Mouse (Mus musculus) erythroblast, embryonic 14.5 days (primary cell): ENCODE measurements around the gene Unc93b1. TPM values are rescaled to one million over a fixed set of nuclear protein-coding genes. Genes with fewer than 3 reads are reported as not detected.

ENCODE experiments used
- H3K27me3 ChIP-seq: 2 replicates; pipeline ENCODE4 v1.6.1; 2012; ENCODE audit warnings: inconsistent platforms; ENCODE audit not compliant: control insufficient read depth
- H3K36me3 ChIP-seq: 2 replicates; pipeline ENCODE4 v1.6.1; 2012; ENCODE audit warnings: mild to moderate bottlenecking, inconsistent platforms; ENCODE audit not compliant: control insufficient read depth
- H3K4me1 ChIP-seq: 2 replicates; pipeline ENCODE4 v1.6.1; 2012; ENCODE audit warnings: inconsistent platforms; ENCODE audit not compliant: control insufficient read depth
- H3K4me3 ChIP-seq: replicated peaks from 2 replicates; pipeline ENCODE3; 2012; ENCODE audit warnings: moderate library complexity, mild to moderate bottlenecking, inconsistent platforms
- H3K9me3 ChIP-seq: 2 replicates; pipeline ENCODE4 v1.6.1; 2012; ENCODE audit warnings: low read length, inconsistent platforms, mixed read lengths; ENCODE audit not compliant: control insufficient read depth
- GATA1 ChIP-seq: IDR thresholded peaks from 2 replicates; pipeline ENCODE4 v1.6.1; 2012; ENCODE audit warnings: low read length, inconsistent platforms, mixed read lengths
- TAL1 ChIP-seq: IDR thresholded peaks from 3 replicates; pipeline ENCODE4 v1.6.1; 2012; ENCODE audit warnings: low read length, inconsistent platforms, mixed read lengths
- polyA plus RNA-seq: library from polyadenylated mRNA; stranded (reverse); fragments of >175 nt; gene quantifications from 2 replicates; pipeline ENCODE4 v1.2.3, GENCODE M21; 2012

Gene Unc93b1
- polyA plus RNA-seq, 1 experiment, result 0.65 TPM

- no peaks in the 10 kb centered on the region for H3K36me3 ChIP-seq
- H3K4me1 ChIP-seq, result peaks cover 12% of the 10 kb centered on the region
- no peaks in the 10 kb centered on the region for H3K9me3 ChIP-seq
- no peak for TF ChIP-seq TAL1
- no peak for TF ChIP-seq GATA1
- no peak overlapping the region for H3K4me3 ChIP-seq
- H3K27me3 ChIP-seq, result no peaks in the 10 kb centered on the region; the same call in 1 of the 2 replicates
Measured at GRCm38 (mm10) chr19:3924868-3925267, 10.1 kb upstream of the Unc93b1 start.

GRCm38 (mm10) chr19:3925859-3926258 lies 9.1 kb upstream of the Unc93b1 start:
- no peak for TF ChIP-seq TAL1
- TF ChIP-seq GATA1, result no peak
- Histone ChIP-seq H3K36me3 (no peaks in the 10 kb centered on the region), H3K4me3 (no peak overlapping the region), H3K9me3 (no peaks in the 10 kb centered on the region), H3K4me1 (peaks cover 12% of the 10 kb centered on the region), H3K27me3 (no peaks in the 10 kb centered on the region; the same call in 1 of the 2 replicates)

GRCm38 (mm10) chr19:3926279-3926678 lies 8.7 kb upstream of the Unc93b1 start:
- Histone ChIP-seq H3K36me3 (no peaks in the 10 kb centered on the region), H3K4me3 (no peak overlapping the region), H3K9me3 (no peaks in the 10 kb centered on the region), H3K27me3 (no peaks in the 10 kb centered on the region; the same call in 1 of the 2 replicates), H3K4me1 (peaks cover 12% of the 10 kb centered on the region)
- no peak for TF ChIP-seq GATA1
- no peak for TF ChIP-seq TAL1

GRCm38 (mm10) chr19:3926685-3927084 lies 8.3 kb upstream of the Unc93b1 start:
- no peak for TF ChIP-seq TAL1
- no peak for TF ChIP-seq GATA1
- H3K4me3 ChIP-seq, result no peak overlapping the region
- H3K4me1 ChIP-seq, result peaks cover 12% of the 10 kb centered on the region
- no peaks in the 10 kb centered on the region for H3K36me3 ChIP-seq
- no peaks in the 10 kb centered on the region for H3K9me3 ChIP-seq
- no peaks in the 10 kb centered on the region; the same call in 1 of the 2 replicates for H3K27me3 ChIP-seq

- no peaks in the 10 kb centered on the region; the same call in 1 of the 2 replicates for H3K27me3 ChIP-seq
- TF ChIP-seq GATA1, result no peak
- H3K9me3 ChIP-seq, result no peaks in the 10 kb centered on the region
- H3K4me3 ChIP-seq, result no peak overlapping the region
- H3K36me3 ChIP-seq, result no peaks in the 10 kb centered on the region
- H3K4me1 ChIP-seq, result peaks cover 12% of the 10 kb centered on the region
Measured at GRCm38 (mm10) chr19:3927989-3928388, 7.0 kb upstream of the Unc93b1 start.

GRCm38 (mm10) chr19:3928779-3929178 lies 6.2 kb upstream of the Unc93b1 start:
- peaks cover 12% of the 10 kb centered on the region for H3K4me1 ChIP-seq
- H3K9me3 ChIP-seq, result no peaks in the 10 kb centered on the region
- H3K4me3 ChIP-seq, result no peak overlapping the region
- H3K27me3 ChIP-seq, result peaks cover 1% of the 10 kb centered on the region
- TF ChIP-seq TAL1 (no peak), GATA1 (no peak)
- no peaks in the 10 kb centered on the region for H3K36me3 ChIP-seq

GRCm38 (mm10) chr19:3929211-3929941 lies 5.6 kb upstream of the Unc93b1 start, which contains the start of gene Aldh3b1:
Gene Aldh3b1, minus strand, starts transcription at chr19:3929808.
- H3K36me3 ChIP-seq, result no peaks in the 10 kb centered on the region
- no peaks in the 10 kb centered on the region for H3K9me3 ChIP-seq
- H3K4me3 ChIP-seq, result no peak within 1 kb of the TSS
- H3K4me1 ChIP-seq, result peaks cover 12% of the 10 kb centered on the region
- H3K27me3 ChIP-seq, result peaks cover 6% of the 10 kb centered on the region
- no peak for TF ChIP-seq GATA1
- no peak for TF ChIP-seq TAL1

GRCm38 (mm10) chr19:3930262-3931057 lies 4.5 kb upstream of the Unc93b1 start:
- no peaks in the 10 kb centered on the region for H3K36me3 ChIP-seq
- H3K9me3 ChIP-seq, result no peaks in the 10 kb centered on the region
- TF ChIP-seq TAL1 (no peak), GATA1 (no peak)
- peaks cover 16% of the 10 kb centered on the region for H3K27me3 ChIP-seq
- H3K4me3 ChIP-seq, result no peak overlapping the region
- H3K4me1 ChIP-seq, result peaks cover 8% of the 10 kb centered on the region

- Histone ChIP-seq H3K4me1 (peaks cover 16% of the 10 kb centered on the region), H3K27me3 (peaks cover 28% of the 10 kb centered on the region), H3K4me3 (no peak overlapping the region), H3K36me3 (no peaks in the 10 kb centered on the region), H3K9me3 (no peaks in the 10 kb centered on the region)
- no peak for TF ChIP-seq TAL1
- TF ChIP-seq GATA1, result no peak
Measured at GRCm38 (mm10) chr19:3931716-3932115, 3.3 kb upstream of the Unc93b1 start.
